Mouse (Mus musculus): ENCODE measurements at regions not wholly inside any gene's neighbourhood (a gene's known extent, or its start where the extent isn't known, plus 50 kb on each side); places are given as distances from the start of the nearest gene placed in this dataset.

- Histone ChIP-seq H3K27me3 (ENCODE audit: control insufficient read depth, insufficient read depth, low read length) (no peaks in the 10 kb centered on the region), H3K9me3 (ENCODE audit: control insufficient read depth, low read length) (no peaks in the 10 kb centered on the region), H3K36me3 (ENCODE audit: control insufficient read depth, insufficient read depth, low read length) (no peaks in the 10 kb centered on the region), H3K27ac (replicated peaks; ENCODE audit: low read depth, low read length) (no peak overlapping the region), H3K4me3 (replicated peaks; ENCODE audit: low read depth, low read length) (no peak overlapping the region), H3K4me1 (ENCODE audit: control insufficient read depth, insufficient read depth, low read length) (0 out of 2 replicates have a peak, but pooled peaks cover 4% of the 10 kb centered on the region), H3K4me2 (ENCODE audit: low read length) (no peak overlapping the region), H3K9ac (replicated peaks; ENCODE audit: low read length) (no peak overlapping the region)
- 55% methylated on average over 6 of the region's 6 CpGs for WGBS
- ATAC-seq (ENCODE audit: low FRiP score, low TSS enrichment) (peak; percentile 53), DNase-seq (peak; percentile 61)
Observed at GRCm38 (mm10) chr13:16642450-16642994, 630.9 kb downstream of the Inhba start.

DNA sequence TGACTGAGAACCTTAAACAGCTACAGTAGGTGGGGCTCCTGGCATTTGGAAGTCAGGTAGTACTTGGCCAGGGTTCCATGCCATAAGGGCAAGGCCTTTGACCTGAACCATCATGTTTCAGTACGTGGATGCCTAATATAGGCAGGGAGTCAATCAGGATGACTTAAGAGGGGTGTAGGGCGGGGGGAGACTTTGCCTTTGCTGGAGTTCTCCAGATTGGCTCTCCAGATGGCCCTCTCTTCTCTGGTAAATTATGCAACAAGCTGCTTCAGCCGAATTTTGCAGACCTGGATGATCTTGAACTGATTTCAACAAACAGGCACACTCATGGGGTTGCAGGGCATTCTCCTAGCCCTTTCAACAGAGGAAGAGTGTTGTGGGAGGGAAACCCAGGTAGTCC lies 633.7 kb downstream of the Inhba start:
- H3K9me3 ChIP-seq (ENCODE audit: control insufficient read depth, low read length), result no peaks in the 10 kb centered on the region
- no peak overlapping the region for H3K27ac ChIP-seq (replicated peaks; ENCODE audit: low read depth, low read length)
- 68% methylated on average over 3 of the region's 3 CpGs for WGBS
- ATAC-seq (ENCODE audit: low FRiP score, low TSS enrichment) (no peak), DNase-seq (no peak)
- no peaks in the 10 kb centered on the region for H3K36me3 ChIP-seq (ENCODE audit: control insufficient read depth, insufficient read depth, low read length)
- no peak overlapping the region for H3K4me3 ChIP-seq (replicated peaks; ENCODE audit: low read depth, low read length)
- H3K4me2 ChIP-seq (ENCODE audit: low read length), result no peak overlapping the region
- no peak overlapping the region for H3K9ac ChIP-seq (replicated peaks; ENCODE audit: low read length)
- 0 out of 2 replicates have a peak, but pooled peaks cover 4% of the 10 kb centered on the region for H3K4me1 ChIP-seq (ENCODE audit: control insufficient read depth, insufficient read depth, low read length)
- no peaks in the 10 kb centered on the region for H3K27me3 ChIP-seq (ENCODE audit: control insufficient read depth, insufficient read depth, low read length)

GRCm38 (mm10) chr13:16646056-16646455 lies 634.4 kb downstream of the Inhba start:
- ATAC-seq (ENCODE audit: low FRiP score, low TSS enrichment), result no peak
- no peak for DNase-seq
- H3K27me3 ChIP-seq (ENCODE audit: control insufficient read depth, insufficient read depth, low read length), result no peaks in the 10 kb centered on the region
- H3K4me3 ChIP-seq (replicated peaks; ENCODE audit: low read depth, low read length), result no peak overlapping the region
- no peak overlapping the region for H3K9ac ChIP-seq (replicated peaks; ENCODE audit: low read length)
- no peaks in the 10 kb centered on the region for H3K9me3 ChIP-seq (ENCODE audit: control insufficient read depth, low read length)
- no peaks in the 10 kb centered on the region for H3K36me3 ChIP-seq (ENCODE audit: control insufficient read depth, insufficient read depth, low read length)
- H3K27ac ChIP-seq (replicated peaks; ENCODE audit: low read depth, low read length), result no peak overlapping the region
- 0 out of 2 replicates have a peak, but pooled peaks cover 4% of the 10 kb centered on the region for H3K4me1 ChIP-seq (ENCODE audit: control insufficient read depth, insufficient read depth, low read length)
- H3K4me2 ChIP-seq (ENCODE audit: low read length), result no peak overlapping the region

DNA sequence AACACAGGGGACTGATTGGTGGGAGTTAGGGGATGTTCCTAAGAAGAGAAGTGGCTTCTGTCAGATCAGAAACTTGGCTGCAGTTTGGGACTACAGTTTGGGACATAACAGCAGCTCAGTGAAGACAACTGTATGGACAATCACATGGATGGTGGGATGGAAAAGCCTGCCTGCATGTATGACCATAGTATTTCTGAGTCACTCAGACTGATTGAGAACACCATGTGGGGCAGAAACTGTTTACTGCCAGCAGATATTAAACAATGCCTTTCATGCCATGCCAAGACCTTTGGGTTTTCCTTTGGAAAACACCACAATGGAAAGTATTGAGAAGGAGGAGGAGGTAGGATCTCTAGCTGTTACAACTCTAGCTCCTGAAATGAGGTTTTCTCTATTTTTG lies 635.0 kb downstream of the Inhba start:
- no peak for DNase-seq
- Histone ChIP-seq H3K4me3 (replicated peaks; ENCODE audit: low read depth, low read length) (no peak overlapping the region), H3K36me3 (ENCODE audit: control insufficient read depth, insufficient read depth, low read length) (no peaks in the 10 kb centered on the region)

DNA sequence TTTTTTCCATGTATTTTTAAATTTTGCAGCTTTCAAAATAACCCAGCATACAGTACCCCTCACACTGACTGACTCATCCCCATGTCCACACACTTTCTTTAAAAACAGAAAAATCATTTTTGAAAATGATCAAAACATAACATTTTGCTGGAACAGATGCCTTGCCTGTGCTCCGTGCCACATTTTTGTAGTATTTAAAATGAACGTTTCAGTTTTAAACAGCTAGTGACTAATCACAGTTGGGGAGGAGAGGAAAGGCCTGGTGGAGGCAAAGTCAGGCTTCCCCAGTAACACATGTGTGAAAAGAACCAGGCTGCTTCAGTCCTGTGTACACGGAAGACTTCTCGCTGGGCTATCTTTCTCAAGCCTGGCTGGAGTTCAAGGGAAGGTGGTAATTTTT lies 644.5 kb downstream of the Inhba start:
- no peaks in the 10 kb centered on the region for H3K36me3 ChIP-seq (ENCODE audit: control insufficient read depth, insufficient read depth, low read length)
- no peak overlapping the region for H3K9ac ChIP-seq (replicated peaks; ENCODE audit: low read length)
- no peak overlapping the region for H3K27ac ChIP-seq (replicated peaks; ENCODE audit: low read depth, low read length)
- H3K9me3 ChIP-seq (ENCODE audit: control insufficient read depth, low read length), result no peaks in the 10 kb centered on the region
- H3K4me2 ChIP-seq (ENCODE audit: low read length), result no peak overlapping the region
- DNase-seq, result no peak
- WGBS, result 89% methylated on average over 4 of the region's 4 CpGs
- no peaks in the 10 kb centered on the region for H3K4me1 ChIP-seq (ENCODE audit: control insufficient read depth, insufficient read depth, low read length)
- ATAC-seq (ENCODE audit: low FRiP score, low TSS enrichment), result no peak
- H3K4me3 ChIP-seq (replicated peaks; ENCODE audit: low read depth, low read length), result no peak overlapping the region
- no peaks in the 10 kb centered on the region for H3K27me3 ChIP-seq (ENCODE audit: control insufficient read depth, insufficient read depth, low read length)

More for the DNA sequence above, 635.0 kb downstream of the Inhba start:
- Histone ChIP-seq H3K27ac (replicated peaks; ENCODE audit: low read depth, low read length) (no peak overlapping the region), H3K4me2 (ENCODE audit: low read length) (no peak overlapping the region), H3K9me3 (ENCODE audit: control insufficient read depth, low read length) (no peaks in the 10 kb centered on the region), H3K9ac (replicated peaks; ENCODE audit: low read length) (no peak overlapping the region), H3K4me1 (ENCODE audit: control insufficient read depth, insufficient read depth, low read length) (0 out of 2 replicates have a peak, but pooled peaks cover 4% of the 10 kb centered on the region), H3K27me3 (ENCODE audit: control insufficient read depth, insufficient read depth, low read length) (no peaks in the 10 kb centered on the region)
- ATAC-seq (ENCODE audit: low FRiP score, low TSS enrichment), result no peak

GRCm38 (mm10) chr13:16659894-16660293 lies 648.2 kb downstream of the Inhba start:
- no peaks in the 10 kb centered on the region for H3K9me3 ChIP-seq (ENCODE audit: control insufficient read depth, low read length)
- no peaks in the 10 kb centered on the region for H3K27me3 ChIP-seq (ENCODE audit: control insufficient read depth, insufficient read depth, low read length)
- DNase-seq (no peak), ATAC-seq (ENCODE audit: low FRiP score, low TSS enrichment) (no peak)
- H3K36me3 ChIP-seq (ENCODE audit: control insufficient read depth, insufficient read depth, low read length), result no peaks in the 10 kb centered on the region
- no peak overlapping the region for H3K27ac ChIP-seq (replicated peaks; ENCODE audit: low read depth, low read length)
- no peaks in the 10 kb centered on the region for H3K4me1 ChIP-seq (ENCODE audit: control insufficient read depth, insufficient read depth, low read length)
- no peak overlapping the region for H3K9ac ChIP-seq (replicated peaks; ENCODE audit: low read length)
- no peak overlapping the region for H3K4me2 ChIP-seq (ENCODE audit: low read length)
- 86% methylated on average over 6 of the region's 6 CpGs for WGBS
- no peak overlapping the region for H3K4me3 ChIP-seq (replicated peaks; ENCODE audit: low read depth, low read length)

DNA sequence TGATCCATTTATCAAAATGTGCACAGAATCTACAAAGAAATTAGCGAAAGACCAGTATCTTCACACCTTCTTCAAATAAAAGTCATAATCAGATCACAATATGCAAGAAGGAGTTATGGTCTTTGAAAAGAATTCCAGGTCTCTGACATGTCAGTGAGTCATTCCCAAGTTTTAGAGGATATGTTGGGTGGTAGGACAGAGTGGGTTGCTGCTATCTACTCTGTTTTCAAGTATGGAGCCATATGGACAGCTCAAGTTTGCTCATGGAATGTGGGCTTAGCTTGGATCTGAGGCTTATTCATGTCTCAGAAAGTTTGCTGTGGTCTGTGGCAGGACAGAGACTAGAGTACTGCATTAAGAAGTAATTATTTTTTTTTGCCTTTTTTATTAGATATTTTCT lies 657.0 kb downstream of the Inhba start:
- no peak overlapping the region for H3K27ac ChIP-seq (replicated peaks; ENCODE audit: low read depth, low read length)
- H3K36me3 ChIP-seq (ENCODE audit: control insufficient read depth, insufficient read depth, low read length), result no peaks in the 10 kb centered on the region
- DNase-seq (no peak), ATAC-seq (ENCODE audit: low FRiP score, low TSS enrichment) (no peak)
- no peaks in the 10 kb centered on the region for H3K27me3 ChIP-seq (ENCODE audit: control insufficient read depth, insufficient read depth, low read length)
- no peak overlapping the region for H3K4me2 ChIP-seq (ENCODE audit: low read length)
- WGBS, result 98% methylated on average over 1 of the region's 1 CpGs
- H3K9ac ChIP-seq (replicated peaks; ENCODE audit: low read length), result no peak overlapping the region
- no peak overlapping the region for H3K4me3 ChIP-seq (replicated peaks; ENCODE audit: low read depth, low read length)
- H3K9me3 ChIP-seq (ENCODE audit: control insufficient read depth, low read length), result no peaks in the 10 kb centered on the region
- H3K4me1 ChIP-seq (ENCODE audit: control insufficient read depth, insufficient read depth, low read length), result no peaks in the 10 kb centered on the region

DNA sequence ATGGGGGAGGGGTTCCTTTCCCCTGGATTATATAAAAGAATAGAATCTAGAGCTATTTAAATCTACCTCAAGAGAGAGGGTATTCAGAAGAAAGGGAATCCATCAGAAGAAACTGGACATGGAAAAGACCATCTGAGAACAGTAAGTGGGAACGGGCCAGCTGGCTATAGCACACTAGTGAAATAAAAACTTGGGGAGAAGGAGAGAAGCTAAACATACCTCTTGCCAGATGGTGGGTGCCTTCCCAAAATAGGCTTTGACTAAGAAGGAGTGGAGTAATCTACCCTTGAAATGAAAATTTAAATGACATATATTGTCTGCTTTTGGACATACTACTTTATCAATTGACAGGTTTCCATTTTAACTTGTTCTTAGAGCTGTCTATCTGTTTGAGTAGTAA lies 657.6 kb downstream of the Inhba start:
- no peak for ATAC-seq (ENCODE audit: low FRiP score, low TSS enrichment)
- Histone ChIP-seq H3K27me3 (ENCODE audit: control insufficient read depth, insufficient read depth, low read length) (no peaks in the 10 kb centered on the region), H3K4me3 (replicated peaks; ENCODE audit: low read depth, low read length) (no peak overlapping the region), H3K9ac (replicated peaks; ENCODE audit: low read length) (no peak overlapping the region), H3K27ac (replicated peaks; ENCODE audit: low read depth, low read length) (no peak overlapping the region), H3K4me1 (ENCODE audit: control insufficient read depth, insufficient read depth, low read length) (no peaks in the 10 kb centered on the region), H3K9me3 (ENCODE audit: control insufficient read depth, low read length) (no peaks in the 10 kb centered on the region), H3K36me3 (ENCODE audit: control insufficient read depth, insufficient read depth, low read length) (no peaks in the 10 kb centered on the region), H3K4me2 (ENCODE audit: low read length) (no peak overlapping the region)
- no peak for DNase-seq
- WGBS, result 97% methylated on average over 1 of the region's 1 CpGs

DNA sequence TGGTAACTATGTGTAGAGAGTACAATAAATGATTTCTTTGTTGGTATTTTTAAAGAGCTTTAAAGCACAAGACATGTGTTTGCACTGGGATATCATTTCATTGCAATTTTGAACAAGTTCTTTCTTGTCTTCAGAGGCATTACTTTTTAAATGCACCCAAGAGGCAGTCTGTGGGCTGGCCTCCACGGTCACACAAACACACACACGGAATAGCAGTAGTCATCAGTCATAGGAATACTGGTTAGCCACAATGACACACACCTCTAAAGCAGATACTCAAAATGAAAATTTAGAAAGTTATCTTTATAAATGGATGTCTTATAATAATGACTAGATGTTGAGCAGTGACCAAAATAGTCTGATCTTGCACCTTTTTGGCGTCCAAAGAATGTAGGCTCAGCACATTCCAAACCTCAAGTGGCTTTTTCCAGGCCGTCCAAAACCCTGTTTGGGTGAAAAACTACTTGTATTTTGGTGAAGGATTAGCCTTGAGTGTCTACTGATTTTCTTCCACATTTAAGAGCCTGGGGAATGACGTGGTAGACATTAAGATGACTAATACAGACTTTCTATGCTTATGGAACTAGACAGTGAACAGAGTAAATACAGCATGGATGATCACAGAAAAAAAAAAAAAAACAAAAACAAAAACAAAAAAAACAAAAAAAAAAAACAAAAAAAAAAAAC lies 658.5 kb downstream of the Inhba start:
- no peak for DNase-seq
- no peak for ATAC-seq (ENCODE audit: low FRiP score, low TSS enrichment)
- Histone ChIP-seq H3K27ac (replicated peaks; ENCODE audit: low read depth, low read length) (no peak overlapping the region), H3K4me1 (ENCODE audit: control insufficient read depth, insufficient read depth, low read length) (no peaks in the 10 kb centered on the region), H3K27me3 (ENCODE audit: control insufficient read depth, insufficient read depth, low read length) (no peaks in the 10 kb centered on the region), H3K9ac (replicated peaks; ENCODE audit: low read length) (no peak overlapping the region), H3K36me3 (ENCODE audit: control insufficient read depth, insufficient read depth, low read length) (no peaks in the 10 kb centered on the region), H3K4me3 (replicated peaks; ENCODE audit: low read depth, low read length) (no peak overlapping the region), H3K9me3 (ENCODE audit: control insufficient read depth, low read length) (no peaks in the 10 kb centered on the region), H3K4me2 (ENCODE audit: low read length) (no peak overlapping the region)
- WGBS, result 86% methylated on average over 5 of the region's 5 CpGs

Data from midbrain, embryonic 14.5 days (tissue).